Mouse (Mus musculus): ENCODE measurements around the gene Ncbp1.
"Not testable (repeated sequence)": the region's sequence is repeated elsewhere in the genome, so short reads cannot be mapped to it uniquely, and the experiment has no call there.

Ncbp1 gene

DNA sequence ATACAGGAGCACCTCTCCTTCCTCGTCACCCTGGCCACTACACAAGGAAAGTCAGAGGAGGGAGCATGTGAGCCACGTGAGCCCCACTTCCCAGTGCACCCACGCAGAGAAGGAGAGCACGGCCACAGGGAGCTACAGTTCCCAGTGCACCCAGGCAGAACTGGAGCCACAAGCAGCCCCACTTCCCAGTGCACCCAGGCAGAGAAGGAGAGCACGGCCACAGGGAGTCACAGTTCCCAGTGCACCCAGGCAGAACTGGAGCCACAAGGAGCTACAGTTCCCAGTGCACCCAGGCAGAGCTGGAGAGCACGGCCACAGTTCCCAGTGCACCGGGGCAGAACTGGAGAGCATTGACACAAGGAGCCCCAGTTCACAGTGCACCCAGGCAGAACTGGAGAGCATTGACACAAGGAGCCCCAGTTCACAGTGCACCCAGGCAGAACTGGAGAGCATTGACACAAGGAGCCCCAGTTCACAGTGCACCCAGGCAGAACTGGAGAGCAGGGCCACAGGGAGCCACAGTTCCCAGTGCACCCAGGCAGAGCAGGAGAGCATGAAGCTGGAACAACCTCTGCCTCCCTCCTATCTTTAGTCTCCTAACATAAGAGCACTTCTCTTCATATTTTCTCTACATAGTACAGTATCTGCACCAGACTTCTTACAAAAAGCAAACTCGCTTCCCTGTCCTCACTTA is 9.0 kb upstream of the Ncbp1 start:
- no peak for DNase-seq (ENCODE audit: low read depth, low spot score)

DNA sequence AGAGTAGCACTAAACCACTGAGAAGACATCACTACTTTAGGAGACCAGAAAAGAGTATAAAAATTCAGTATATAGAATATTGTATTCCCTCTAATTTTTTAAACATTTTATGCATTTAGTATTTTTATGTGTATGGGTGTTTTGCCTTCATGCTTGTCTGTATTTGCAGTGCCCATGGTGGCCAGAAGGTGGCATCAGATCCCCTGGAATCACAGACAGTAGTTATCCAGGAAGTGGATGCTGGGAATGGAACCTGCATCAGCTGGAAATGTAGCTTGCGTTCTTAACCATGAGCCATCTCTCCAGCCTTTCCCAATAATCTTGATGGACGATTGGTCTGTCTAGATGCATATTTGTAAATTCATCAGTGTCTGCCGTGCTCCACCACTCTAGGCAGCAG is 8.2 kb upstream of the Ncbp1 start:
- DNase-seq (ENCODE audit: low read depth, low spot score) = peak; percentile 52

DNA sequence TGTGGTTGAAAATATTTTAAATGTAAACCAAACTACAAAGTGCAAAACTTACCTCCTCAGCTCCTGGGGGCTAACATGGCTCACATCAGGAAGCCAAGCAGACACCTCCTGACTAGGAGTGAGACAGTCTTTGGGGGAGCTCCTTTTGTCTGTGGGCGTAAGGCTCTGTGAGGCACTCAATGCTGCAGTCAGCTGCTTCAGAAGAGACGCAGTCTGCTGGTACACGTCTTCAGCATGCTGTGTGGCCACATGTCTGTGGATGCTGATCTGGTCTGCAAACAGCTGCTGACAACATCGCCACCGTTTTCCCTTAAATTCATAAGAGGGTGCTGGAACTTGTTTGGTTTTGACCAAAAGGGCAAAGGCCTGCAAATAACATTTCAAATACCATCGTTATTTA is 6.6 kb upstream of the Ncbp1 start:
- no peak for DNase-seq (ENCODE audit: low read depth, low spot score)

DNA sequence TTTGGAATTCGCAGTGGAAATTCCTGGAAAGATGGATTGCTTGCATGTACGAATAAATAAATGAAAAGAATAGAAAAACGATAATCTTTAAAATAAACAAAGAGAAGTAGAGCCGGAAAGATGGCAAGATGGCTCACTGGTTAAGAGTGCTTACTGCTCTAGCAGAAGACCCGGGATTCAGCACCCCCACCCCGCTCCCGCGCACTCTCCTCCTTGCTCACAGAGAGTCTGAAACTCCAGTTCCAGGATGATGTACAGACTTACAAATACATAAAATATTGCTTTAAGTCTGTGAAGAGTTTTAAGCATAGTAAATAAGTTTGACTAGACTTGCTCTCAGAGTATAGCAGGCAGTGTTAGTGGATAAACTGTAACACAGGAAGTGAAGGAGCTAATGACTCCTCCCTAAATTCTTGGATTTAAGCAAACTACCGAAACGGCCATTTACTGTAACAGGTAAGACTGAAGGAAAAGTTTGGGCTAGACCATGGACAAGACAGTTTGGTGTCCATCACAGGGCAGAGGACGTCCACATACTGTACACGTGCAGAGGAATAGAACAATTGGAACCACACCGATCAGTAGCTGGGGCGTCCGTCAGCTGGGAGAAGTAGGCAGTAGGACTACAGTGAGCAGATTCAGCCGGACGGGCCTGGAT is 655 bp upstream of the Ncbp1 start:
- peak; percentile 15 for DNase-seq (ENCODE audit: low read depth, low spot score)

DNA sequence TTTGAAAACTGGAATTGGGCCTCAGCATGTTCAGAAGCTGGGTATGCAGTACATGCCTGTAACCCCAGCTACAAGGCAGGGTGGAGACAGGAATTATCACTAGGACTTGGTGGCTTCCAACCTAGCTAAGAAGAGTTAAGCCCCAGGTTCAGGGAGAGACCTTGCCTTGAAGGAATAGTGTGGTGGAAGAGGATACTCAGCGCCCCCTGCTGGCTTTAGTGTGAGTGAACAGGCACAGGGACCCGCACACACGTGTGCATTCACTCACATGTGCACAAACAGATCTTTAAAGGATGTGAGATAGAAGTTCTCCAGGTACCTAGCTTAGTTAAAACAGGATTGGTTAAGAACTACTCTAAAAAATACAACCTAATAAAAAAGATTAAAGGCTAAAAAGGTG is 5.9 kb downstream of the Ncbp1 start:
- peak; percentile 51 for DNase-seq (ENCODE audit: low read depth, low spot score)

DNA sequence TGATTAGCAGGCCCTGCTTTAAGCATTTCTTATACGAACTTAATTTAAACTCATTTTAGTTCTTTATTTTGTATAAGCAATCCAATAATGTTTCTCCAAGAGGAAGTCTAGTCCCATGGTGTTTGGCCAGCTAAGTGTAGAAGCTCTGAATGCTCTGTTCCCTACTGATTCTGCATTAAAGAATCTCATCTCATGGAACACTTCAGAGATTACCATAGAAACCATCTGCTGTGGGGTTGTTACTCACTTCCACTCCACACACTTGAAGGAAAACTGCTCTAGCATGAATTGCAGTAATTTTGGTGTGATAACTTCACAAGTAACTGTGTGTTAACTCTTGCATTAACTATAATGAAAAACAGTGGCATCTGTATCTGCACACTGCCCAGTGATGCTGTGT is 8.5 kb downstream of the Ncbp1 start:
- no peak for DNase-seq (ENCODE audit: low read depth, low spot score)

DNA sequence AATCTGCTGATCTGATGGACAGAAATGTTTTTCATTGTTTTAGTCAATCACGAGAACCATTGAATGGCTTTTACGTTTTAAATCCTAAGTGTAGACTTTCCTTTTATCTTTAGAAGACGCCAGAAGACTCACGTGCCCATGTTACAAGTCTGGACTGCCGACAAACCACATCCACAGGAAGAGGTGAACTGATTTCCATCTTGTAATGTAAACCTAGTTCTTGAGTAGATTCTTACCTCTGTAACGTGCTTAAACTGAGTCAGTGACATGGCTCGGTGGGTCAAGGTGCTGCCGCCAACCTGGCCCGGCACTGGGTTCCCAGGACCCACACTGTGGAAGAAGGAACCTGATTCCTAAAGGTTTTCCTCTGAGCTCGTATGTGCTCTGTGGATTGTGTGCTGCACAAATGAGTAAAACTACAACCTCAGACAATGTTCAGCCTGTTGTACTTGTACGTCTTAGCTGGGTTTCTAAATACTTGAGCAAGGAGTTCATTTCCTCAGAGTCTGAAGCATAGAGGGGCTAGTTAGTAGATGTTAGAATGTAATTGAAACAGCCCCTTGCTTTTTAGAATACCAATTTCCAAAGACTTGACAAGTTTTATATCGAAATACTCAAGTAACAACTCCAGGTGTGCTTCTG is 13.6 kb downstream of the Ncbp1 start:
- no peak for DNase-seq (ENCODE audit: low read depth, low spot score)

DNA sequence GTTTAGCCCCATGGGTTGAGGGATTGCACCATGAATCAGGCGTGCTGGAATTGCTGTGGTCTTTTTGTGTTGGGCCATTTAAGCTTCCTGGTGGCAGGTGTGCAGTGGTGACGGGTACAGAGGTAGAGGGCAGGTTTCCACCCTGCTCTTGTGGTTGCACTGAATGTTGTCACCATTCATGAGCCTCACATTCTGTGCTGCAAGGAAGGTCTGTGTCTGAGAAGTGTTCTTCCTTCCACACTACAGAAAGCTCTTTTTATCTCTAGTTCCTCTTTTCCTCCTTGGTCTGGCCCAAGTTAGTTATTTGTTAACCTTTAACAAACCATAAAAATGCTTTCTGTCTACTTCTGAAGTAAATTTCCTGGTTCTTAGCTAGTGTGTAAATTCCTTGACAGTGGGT is 25.6 kb downstream of the Ncbp1 start:
- DNase-seq (ENCODE audit: low read depth, low spot score) = no peak

DNA sequence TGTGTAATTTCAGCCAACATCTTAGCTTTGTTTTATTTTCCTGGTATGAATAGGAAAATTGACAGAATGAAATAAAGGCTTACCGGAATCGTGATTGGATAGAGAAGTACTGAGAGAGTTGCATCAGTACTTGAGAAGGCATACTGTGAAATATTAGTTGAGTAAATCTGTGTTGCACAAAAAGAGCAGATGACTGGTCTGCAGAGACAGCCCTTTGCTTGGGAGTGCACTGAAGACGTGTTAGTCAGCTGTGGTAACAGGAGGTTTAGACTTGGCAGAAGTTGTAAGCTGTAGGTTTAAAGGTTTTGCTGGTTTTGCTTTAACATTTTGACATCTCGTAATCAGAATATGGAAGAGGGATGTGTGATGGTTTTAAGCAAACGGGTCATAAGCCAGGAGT is 27.4 kb downstream of the Ncbp1 start:
- DNase-seq (ENCODE audit: low read depth, low spot score) = no peak

DNA sequence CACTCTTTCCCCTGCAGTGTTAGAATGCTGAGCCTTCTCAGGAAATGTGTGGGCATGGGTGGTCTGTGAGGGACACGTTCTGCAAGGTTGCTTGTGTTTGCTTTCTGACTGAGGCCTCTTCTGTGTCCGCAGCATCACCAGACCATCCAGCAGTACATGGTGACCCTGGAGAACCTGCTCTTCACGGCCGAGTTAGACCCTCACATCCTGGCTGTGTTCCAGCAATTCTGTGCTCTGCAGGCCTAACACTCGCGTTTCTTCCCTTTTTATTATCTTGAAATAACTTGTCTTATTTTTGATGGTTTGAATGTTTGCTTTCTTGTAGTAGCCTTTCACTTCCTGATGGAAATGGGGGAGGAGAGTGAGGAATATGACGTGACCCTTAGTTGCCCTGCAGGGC is 33.3 kb downstream of the Ncbp1 start:
- no peak for DNase-seq (ENCODE audit: low read depth, low spot score)

DNA sequence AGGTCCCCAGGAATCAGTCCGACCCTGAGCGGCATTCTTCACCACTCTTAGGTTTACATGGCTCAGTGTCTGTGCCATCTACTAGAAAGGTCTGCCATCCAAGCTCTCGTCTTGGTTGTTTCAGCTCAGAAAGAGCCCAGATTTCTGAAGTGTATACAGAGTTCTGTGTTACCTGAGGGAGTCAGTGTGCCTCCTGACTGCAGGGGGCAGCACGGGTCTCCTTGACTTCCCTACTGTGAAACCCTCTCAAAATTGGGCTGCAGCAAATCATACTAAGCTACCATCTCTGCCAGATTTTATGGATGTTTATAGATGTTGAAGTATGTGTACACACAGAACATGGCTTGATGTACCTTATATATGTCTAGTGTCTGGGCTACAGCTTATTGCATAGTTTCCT is 37.9 kb downstream of the Ncbp1 start:
- DNase-seq (ENCODE audit: low read depth, low spot score) = peak; percentile 27

DNA sequence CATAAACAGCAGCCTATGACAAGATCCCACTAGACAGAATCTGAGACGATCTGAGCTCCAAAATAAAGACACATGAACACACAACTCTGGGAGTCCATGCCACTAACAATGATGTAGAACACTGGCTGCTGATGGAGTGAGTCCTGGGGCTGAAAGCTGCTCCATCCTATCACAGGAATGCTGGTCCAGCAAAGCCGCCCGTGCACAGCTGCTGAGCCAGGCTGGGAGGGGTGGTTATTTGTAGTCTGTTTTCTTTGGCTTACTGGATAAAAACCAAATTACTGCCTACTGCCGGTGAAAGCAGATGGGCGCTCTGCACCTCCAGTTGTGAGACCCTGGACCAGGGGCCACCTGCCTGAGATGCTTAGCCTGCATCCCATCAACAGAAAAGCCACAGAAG is 38.6 kb downstream of the Ncbp1 start:
- no peak for DNase-seq (ENCODE audit: low read depth, low spot score)

DNA sequence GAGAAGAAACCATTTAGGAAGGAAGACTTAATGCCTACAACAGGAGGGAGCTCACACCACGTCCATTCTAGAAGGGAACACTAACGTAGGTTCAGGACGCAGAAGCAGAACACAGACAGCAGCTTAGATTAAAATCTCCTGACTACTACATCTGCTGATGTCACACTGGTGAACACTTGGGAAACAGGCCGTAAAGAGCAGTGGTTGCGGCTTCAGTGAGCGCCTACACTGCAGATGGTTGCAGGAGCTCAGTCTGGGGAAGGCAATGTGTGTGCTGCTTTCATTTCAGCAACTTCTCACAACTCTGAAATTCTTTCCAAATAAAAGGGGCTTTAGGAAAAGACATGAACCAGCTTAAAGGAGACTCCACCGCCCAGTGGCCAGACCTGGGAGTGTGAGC is 39.1 kb downstream of the Ncbp1 start:
- no peak for DNase-seq (ENCODE audit: low read depth, low spot score)

DNA sequence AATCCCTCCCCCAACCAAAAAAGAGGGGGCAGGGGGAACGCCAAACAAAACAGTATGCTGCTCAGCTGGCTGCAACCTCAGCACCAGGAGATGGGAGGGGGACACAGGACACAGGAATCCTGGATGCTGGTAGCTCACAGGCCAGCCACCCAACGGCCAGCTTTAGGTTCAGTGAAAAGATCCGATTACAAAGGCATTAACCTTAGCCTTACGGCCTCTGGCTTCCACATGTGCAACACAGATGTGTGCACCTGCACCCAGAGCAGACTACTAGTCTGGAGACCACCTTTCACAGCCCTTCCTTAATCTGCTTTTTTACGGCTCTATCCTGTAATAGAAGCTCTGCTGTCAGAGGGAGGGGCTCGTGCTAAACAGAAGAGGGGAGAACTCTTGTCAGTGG is 42.8 kb downstream of the Ncbp1 start:
- DNase-seq (ENCODE audit: low read depth, low spot score) = no peak

DNA sequence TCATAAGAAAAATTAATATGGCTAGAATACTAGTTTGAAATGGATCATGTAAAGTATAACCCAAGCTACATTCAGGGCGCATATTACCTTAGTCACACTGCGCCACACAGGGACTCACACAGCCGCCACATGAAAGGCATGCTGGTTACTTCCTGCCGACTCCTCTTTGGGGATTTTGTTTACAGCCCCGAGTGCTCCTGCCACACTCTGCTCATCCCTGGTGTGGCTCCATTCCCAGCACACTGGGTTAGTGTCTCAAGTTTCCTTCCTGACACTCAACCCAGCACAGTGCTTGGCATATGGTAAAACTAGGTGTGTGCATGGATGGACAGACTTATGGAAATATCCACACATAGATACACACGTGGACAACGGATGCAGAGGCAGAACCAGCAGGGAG is 43.8 kb downstream of the Ncbp1 start:
- DNase-seq (ENCODE audit: low read depth, low spot score) = no peak

DNA sequence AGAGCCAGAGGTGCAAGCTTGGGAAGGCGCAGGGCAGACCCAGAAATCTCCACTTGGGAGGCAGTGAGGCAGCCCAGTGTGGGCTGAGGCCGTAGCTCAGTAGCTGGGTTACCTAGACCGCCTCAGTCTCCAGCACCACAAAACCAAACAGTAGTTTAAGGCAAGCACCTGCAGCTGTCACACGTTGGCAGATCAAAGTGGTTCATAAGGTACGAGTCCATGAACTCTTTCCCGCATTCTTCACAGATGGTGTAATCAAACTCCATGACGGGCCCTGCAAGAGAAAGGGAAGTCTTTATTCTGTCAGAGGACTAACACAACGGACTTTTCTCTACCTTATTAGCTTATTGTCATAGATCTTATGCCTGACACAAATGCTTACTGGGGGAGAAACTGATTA is 47.0 kb downstream of the Ncbp1 start:
- DNase-seq (ENCODE audit: low read depth, low spot score) = peak; percentile 44

DNA sequence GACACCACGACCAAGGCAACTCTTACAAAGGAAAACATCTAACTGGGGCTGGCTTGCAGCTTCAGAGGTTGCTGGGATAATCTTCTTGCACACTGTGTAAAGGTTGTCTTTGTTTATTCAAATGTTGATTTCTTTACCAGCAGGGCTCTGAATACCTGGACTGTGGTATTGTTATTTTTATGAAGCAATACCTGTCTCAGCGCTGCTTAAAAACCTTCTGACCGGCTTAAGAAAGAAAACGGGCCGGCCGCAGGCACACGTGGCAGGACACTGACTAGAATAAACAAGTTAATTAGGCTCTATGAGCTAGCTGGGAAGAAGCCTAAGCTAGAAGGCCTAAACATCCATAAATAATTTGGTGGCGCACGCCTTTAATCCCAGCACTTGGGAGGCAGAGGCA is 47.5 kb downstream of the Ncbp1 start:
- DNase-seq (ENCODE audit: low read depth, low spot score) = peak; percentile 90

DNA sequence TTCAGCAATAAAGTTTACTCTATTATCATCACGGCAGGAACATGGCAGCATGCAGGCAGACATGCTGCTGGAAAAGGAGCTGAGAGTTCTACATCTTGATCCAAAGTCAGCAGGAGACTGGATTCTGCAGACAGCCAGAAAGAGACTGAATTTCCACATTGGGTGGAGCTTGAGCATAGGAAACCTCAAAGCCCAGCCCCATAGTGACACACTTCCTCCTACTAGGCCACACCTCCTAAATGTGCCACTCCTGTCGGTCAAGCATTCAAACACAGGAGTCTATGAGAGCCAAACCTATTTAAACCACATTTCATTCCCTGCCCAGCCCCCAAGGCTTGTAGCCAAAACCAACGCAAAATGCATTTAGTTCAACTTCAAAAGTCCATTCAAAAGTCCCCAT is 48.1 kb downstream of the Ncbp1 start:
- DNase-seq (ENCODE audit: low read depth, low spot score) = peak; percentile 75

DNA sequence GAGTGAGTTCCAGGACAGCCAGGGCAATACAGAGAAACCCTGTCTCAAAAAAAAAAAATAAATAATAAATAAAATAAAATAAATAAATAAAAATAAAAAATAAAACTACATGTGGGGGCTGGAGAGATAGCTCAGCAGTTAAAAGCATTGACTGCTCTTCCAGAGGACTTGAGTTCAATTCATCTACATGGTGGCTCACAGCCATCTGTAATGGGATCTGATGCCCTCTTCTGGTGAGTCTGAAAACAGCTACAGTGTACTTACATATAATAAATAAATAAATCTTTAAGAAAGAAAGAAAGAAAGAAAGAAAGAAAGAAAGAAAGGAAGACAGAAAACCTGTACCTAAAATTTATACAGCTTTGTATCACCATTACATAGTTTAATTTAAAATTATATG is 53.6 kb downstream of the Ncbp1 start:
- DNase-seq (ENCODE audit: low read depth, low spot score) = not testable (repeated sequence)

DNA sequence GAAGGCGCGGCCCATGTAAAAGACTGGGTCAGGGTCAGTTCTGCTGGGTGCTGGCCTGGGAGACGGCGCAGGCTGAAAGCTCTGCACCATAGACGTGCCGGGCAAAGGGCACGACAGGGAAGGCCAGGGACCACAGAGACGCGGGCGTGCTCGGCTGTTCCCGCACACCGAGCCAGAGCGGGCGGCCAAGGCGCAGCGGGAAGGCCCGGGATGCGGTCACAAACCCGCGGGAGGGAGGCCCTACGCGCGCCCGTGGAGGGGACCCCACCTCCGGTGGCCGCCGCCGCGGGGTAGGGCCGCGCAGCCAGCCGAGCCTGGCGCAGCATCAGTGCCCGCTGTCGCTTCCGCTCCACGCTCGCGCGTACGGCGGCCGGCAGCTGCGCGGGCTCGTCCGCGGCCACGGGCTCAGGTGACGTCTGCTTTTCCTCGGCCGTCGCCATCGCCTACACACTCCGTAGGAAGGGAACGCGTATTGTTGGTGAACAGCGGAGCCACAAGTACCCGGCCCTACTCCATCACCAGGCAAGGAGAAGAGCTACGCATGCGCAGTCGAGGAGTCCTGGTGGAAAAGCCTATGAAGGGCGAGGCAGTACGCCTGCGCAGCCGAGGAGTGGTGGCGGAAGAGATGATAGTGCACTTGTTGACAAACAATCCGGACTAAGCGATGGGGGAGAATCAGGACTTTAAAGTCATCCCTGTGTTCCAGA is 57.5 kb downstream of the Ncbp1 start, which contains the start of gene Xpa:
TSS of gene Xpa (minus strand) at position 531 of the 707 bp plus-strand sequence.
- peak; percentile 97 for DNase-seq (ENCODE audit: low read depth, low spot score)

DNA sequence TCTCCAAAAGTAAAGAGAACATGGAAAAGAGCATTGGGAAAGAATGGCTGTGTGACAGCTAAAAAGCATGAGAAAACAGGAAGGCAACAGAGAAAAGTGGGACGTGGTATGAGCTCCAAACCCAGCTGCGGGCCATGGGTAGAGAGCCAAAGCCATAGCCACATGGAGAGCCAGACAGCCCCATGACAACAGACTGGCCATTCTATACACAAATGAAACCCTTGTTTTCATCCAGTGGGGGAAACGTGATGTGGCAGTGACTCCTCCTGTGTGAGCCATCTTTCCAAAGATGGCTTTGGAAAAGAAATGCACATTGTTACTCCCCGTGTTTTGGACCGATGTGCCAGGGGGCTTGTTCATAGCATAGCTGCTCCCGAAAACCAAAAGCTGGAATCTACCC is 58.1 kb downstream of the Ncbp1 start:
- DNase-seq (ENCODE audit: low read depth, low spot score) = no peak

DNA sequence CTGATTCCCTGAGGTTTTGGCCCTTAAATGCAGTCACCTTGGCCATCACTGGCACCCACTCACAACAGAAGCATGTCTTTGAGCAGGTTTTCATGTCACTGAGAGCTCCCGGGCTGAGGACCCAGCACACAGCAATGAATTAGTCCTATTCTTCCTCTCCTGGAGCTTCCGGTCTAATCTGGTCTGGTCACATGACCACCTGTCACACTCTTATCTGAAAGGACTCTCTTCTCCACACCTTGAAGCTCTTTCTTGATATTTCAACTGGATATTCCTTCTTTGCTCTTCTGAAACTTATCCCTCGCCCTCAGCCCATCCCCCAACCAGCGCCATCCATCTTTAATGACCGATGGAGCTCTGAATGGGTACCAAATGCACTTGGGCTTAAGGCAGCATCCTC is 59.7 kb downstream of the Ncbp1 start:
- no peak for DNase-seq (ENCODE audit: low read depth, low spot score)

Measured in ES-CJ7 (cell line).